Mouse (Mus musculus) urinary bladder, postnatal 25 days (tissue): Measurements from ENCODE around the gene Rwdd1.
A peak's percentile ranks its signal among the peaks of the same experiment; 100 is the strongest.
"Not testable (repeated sequence)": the region's sequence is repeated elsewhere in the genome, so short reads cannot be mapped to it uniquely, and the experiment has no call there.

Source experiments
- DNase-seq: peaks from one replicate; pipeline ENCODE4 v3.0.0; 2022; ENCODE audit warnings: low spot score

Rwdd1 gene

GRCm38 (mm10) chr10:34019302-34020075, at the start of gene Rwdd1:
Gene Rwdd1, minus strand, starts transcription at chr10:34019624.
- peak; percentile 92 for DNase-seq

GRCm38 (mm10) chr10:34066591-34066990, 47.2 kb upstream of the Rwdd1 start:
- DNase-seq, result no peak

- DNase-seq, result no peak
Measured at GRCm38 (mm10) chr10:34053987-34054386, 34.6 kb upstream of the Rwdd1 start.

DNA sequence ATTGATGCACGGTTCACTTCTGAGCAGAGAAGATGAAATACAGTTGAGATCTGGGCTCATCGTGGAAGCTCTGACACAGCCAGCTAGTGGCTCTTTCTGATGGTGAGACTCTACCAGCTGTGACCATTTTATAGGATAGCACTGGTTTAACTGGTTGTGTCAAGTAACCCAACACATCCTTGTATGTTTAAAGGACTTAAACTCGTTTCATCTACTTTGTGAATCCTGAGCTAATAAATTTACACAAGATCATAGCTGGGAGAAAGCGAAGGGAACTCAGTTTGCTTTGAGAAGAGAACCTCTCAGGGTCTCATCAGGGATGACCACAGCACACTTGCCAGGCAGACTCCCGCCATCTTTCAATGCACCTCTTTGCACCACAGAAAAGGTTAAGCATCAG, 24.8 kb upstream of the Rwdd1 start, which contains the start of gene Calhm4:
Gene Calhm4, minus strand, starts transcription at position 101 of the 400 bp plus-strand sequence.
- DNase-seq, result no peak

DNA sequence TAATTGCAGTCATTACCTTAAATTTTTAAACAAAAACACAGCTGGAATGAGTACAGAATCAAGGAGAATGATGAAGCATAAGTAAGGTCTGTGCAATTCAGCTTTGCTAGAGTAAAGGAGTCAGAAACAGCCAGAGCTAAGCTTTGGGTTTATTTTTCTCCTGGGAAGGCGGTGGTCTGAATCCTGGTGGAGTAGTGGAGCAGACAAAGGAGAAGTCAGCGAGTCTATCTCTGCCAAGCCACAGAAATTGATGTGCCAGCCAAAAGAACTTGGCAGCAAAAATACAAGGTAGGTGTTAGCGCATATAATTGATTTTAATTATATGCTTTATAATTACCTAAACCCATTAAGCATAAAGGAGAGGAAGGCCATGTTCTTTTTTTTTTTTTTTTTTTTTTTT, 18.0 kb upstream of the Rwdd1 start, which contains the start of gene Trappc3l:
Gene Trappc3l, plus strand, starts transcription at position 197 of the 400 bp plus-strand sequence.
- no peak for DNase-seq

DNA sequence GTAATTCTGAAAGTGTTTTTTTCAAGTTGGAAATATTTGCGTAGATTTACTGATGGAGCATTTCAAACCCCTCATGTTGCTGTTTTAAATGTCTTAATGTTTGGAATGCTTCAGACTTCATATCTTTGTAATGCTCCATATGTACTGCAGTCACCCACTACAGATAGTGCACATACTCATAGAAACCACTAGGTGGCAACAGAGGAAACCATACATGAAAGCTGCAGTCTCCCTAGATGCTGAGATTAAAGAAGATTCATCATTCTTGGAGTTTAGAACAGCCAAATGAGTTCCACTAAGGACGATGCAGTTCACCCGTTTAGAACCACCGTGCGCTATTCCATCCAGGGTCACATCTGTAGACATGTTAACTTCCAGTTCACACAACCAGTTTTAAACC, 17.2 kb upstream of the Rwdd1 start:
- no peak for DNase-seq

GRCm38 (mm10) chr10:34033630-34034305, 14.3 kb upstream of the Rwdd1 start:
- DNase-seq, result peak; percentile 63

- no peak for DNase-seq
Measured at GRCm38 (mm10) chr10:34030322-34030721, 10.9 kb upstream of the Rwdd1 start.

DNA sequence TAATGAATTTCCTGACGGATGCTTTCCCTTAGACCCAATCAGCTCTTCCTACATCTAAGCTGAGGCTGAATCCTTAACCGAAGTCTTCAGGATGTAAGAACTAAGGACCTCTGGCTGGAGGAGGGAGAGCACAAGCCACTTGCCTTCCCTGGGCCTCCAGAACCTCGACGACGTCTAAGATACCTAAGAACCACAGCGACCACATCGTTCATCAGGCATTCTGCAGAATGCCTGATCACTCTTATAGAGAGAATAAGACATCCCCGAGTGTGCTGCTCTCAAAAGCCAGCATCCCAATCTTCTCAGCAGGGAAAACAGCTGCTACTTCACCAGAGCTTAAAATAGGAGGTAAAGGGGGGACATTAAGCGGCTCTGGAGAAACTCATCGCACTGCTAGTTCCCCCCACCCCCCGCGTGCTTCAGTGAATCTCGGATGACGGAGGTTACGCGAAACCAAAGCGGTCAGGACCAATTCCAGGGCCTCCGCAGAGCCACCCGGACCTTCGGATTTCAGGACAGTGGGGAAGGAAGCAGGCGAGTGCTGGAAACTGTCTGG, 600 bp downstream of the Rwdd1 start:
- no peak for DNase-seq

GRCm38 (mm10) chr10:34013241-34013640, 6.2 kb downstream of the Rwdd1 start:
- DNase-seq, result no peak

GRCm38 (mm10) chr10:34012581-34012980, 6.8 kb downstream of the Rwdd1 start:
- DNase-seq, result no peak

DNA sequence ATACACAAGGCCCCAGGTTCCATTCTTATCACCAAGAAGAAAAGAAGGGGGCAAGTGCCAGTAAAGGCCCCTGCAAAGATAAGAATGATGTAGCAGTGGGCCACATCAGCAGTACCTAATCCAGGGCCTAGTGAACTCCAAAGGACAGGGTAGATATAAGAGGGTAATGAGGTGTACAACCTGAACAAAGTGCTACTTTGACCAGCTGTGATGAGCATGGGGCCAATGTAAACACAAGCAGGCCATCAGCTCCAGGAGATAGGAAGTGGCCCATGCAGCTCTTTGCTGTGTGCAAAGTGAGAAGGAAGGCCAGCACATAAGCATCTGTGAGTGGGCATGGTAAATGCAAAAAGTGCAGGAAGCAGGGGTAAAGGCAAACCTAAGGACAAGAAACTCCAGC, 21.0 kb downstream of the Rwdd1 start:
- no peak for DNase-seq

DNA sequence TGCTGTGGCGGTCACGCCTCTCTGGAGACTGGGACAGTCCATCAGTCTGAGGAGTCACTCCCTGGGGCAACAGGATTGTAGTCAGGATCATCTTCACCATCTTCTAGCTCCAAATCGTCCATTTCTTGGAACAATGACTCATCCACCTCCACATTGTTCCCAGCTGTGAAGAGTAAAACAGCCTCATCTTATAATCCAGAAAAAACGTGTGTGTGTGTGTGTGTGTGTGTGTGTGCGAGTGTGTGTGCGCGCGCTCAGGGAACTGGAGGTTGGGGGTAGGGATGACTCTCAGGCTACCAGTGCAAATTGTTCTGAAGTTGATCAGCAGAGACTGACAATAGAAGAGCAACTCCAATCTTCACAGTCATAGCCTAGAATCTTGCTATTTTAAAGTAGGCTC, 22.7 kb downstream of the Rwdd1 start:
- not testable (repeated sequence) for DNase-seq

DNA sequence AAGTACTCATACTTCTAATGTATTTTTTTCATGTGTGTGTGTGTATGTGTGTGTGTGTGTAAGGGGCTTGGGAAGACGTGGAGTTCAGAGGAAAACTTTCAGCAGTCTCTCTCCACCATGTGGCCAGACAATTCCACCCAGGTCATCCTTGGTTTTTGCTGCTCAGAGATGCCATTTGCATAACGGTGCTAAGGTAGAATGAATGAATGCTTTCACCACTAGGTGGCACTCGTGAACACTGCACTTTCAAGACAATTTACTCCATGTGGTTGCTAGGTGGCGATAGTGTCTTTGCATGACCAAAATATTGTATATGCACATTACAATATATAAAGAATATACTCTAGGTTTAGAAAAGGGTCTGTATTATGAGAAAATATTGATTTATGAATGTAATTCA, 32.7 kb downstream of the Rwdd1 start:
- DNase-seq, result peak; percentile 47

DNA sequence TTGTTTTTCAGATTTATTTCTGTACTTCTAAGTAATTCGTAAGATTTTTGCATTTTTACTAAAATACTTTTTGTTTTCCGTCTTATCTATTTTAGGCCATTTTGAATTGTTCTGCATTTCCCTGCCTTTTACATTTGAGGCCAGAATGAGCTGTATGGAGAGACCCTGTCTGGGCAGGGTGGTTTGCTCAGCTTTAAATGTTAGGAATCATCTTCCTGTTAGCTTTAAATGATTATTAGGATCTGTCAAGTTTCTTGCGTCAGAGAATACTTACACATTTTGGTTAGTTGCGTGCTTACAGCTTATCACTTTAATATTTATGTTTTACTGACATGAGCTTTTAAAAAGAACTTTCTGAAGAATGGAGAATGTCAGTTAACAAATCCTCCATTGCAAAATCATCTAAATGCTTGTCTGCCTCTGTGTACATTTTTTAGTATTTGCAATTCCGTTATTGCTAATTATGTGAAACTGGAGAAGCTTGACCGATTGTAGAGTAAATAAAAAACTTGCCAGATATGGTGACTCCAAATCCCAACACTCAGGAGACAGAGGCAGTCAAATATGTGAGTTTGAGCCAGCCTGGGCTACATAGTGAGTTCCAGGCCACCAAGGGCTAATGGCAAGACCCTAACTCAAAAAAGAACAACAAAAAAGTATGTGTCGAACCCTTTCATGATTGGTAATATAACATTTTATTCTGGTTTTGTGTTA, 44.5 kb downstream of the Rwdd1 start:
- DNase-seq, result no peak

DNA sequence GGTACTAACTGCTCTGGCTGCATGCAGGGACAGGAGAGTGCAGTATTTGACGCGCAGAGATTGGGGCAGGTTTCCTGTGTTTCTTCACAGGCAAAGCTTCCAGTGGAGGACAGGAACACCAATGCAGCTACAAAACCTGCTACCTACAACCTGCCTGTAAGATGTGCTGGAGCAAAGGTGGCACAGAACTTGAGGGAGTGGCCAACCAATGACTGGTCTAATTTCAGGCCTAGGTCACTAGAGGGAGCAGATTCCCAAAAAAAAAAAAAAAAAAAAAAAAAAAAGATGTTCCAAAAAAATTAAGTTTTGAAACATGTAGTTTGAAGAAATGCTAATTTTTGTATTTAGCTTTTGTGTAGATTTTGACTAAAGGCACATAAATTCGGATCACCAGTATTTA, 66.9 kb downstream of the Rwdd1 start:
- DNase-seq, result no peak

DNA sequence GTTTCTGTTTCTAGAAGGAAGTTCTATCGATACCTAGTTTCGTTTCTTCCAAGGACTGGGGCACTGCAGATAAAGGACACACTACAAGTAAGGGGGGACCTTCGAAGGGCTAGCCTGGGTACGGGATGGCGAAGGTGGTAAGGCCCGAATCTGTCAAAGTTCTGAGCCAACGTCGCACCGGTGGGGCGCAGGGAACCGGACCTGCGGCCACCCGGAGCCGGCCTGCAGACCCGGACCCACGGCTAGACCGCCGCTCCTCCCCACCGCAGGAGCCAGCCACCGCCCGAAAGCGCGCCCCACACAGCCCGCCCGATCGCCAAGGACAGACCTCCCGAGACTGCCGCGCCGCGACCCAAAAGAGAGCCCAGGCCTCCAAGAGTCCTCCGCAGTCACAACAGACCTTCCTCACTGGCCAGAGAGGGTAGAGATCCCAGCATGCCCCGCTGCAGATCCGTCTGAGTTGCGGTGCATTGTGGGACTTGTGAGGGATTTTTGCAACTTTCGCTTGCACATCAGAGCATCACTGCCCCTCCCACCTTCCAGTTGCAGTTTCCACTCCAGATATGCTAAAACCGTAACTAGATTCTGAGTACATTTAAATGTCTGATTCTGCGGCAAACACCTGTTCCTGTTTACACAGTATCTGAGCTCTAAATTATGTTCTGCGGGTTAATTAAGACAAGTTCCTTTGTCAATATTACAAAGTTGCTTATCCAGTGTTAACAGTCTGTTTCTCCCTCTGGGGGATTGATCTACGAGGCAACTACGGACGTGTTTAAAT, 68.4 kb downstream of the Rwdd1 start, which contains the start of gene Zup1:
Gene Zup1, minus strand, starts transcription at position 467 of the 781 bp plus-strand sequence.
- DNase-seq, result peak; percentile 70
